Mouse (Mus musculus): ENCODE measurements around the gene D10Jhu81e. TPM values are rescaled to one million over a fixed set of nuclear protein-coding genes. Genes with fewer than 3 reads are reported as not detected.
A peak's percentile ranks its signal among the peaks of the same experiment; 100 is the strongest.

Gene D10Jhu81e
- total RNA-seq, 1 experiment from 2014 or later, result 97.8 TPM

DNA sequence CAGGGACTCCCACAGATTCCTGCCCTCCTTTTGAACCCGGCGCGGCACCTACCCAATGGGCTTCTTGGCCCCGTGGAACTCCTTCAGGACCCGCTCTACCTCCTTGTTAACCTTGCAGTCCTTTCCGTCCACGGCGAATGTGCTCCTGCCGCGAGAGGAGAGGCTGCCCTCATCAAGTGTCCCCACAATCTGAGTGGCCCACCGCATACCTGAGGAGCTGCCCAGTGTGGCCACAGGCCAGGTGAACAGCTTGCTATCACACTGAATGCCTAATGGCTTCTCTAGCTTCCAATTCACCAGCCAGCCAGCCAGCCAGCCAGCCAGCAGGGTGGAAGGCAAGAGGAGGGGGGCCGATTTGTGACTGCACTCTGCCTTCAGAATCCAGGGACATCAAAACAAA lies 4.8 kb downstream of the D10Jhu81e start:
- no peak for ATAC-seq (replicated peaks; ENCODE audit: low read depth, poor library complexity, severe bottlenecking)

DNA sequence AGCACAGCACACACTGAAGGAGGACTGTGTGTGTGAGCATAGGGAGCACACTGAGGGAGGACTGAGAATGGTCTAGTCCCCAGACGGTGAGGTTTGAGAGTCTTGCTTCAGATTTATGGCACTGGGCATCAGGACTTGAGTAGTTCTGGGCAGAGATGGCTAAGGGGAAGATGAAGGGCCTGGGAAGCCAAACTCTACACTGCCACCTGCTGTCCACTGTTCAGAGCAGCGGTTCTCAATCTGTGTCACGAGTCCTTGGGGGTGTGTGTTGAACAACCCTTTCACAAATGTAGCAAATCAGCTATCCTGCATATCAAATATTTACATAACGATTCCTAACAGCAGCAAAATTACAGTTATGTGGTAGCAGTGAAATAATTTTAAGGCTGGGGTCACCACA lies 5.7 kb downstream of the D10Jhu81e start:
- ATAC-seq (replicated peaks; ENCODE audit: low read depth, poor library complexity, severe bottlenecking), result peak; percentile 48

DNA sequence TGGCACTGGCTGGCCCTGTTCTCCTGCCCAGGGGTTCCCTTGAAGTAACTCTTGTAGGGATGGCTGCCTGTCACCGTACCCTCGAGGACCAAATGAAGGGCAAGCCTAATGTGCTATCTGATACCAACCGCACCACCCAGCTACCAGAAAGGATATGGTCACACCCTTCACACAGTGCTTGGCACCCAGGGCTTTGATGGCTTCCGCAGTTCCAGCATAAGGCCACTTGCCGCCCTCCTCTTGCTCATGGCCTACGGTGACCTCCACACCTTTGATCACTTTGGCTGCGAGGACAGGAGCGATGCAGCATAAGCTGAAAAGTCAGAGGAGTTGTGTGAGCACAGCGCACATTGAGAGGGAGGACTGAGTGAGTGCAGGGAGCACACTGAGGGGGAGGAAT lies 6.3 kb downstream of the D10Jhu81e start:
- ATAC-seq (replicated peaks; ENCODE audit: low read depth, poor library complexity, severe bottlenecking), result no peak

DNA sequence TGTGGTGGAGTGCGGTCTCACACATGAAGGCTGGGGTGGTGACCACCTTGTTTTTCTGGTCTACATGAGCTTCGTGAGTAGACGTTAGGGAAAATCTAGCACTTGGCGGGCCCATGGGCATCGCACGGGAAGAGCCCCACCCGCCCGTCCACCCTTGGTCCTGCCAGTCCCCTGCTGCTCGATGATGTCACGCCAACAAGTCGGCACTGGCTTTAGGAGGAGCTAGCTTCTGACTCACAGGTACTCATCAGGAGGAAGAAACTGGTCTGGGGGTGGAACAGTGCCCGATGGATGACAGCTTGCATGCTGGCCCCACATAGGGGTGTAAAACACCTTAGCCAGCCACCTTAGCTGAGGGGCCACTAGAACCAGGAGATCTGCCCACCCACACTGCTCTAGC lies 6.9 kb downstream of the D10Jhu81e start:
- no peak for ATAC-seq (replicated peaks; ENCODE audit: low read depth, poor library complexity, severe bottlenecking)

DNA sequence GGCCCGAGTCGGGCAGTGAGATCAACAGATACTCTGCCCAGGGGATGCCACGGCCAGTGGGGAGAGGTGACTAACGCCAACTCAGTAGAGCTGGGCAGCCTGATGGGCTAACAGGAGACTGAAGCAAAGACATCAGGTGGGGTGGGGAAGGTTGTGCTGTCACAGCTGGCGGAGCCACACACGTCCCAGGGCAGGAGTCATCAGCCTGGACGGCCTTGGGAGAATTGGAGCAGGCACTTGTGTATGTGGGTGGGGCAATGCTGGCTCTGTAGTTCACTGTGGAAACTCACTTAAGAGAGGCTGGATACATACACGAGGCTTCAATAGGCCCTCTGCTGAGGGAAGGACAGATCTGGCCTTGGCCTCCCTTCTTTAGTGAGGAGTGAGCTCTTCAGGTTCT lies 8.5 kb downstream of the D10Jhu81e start:
- ATAC-seq (replicated peaks; ENCODE audit: low read depth, poor library complexity, severe bottlenecking), result no peak

DNA sequence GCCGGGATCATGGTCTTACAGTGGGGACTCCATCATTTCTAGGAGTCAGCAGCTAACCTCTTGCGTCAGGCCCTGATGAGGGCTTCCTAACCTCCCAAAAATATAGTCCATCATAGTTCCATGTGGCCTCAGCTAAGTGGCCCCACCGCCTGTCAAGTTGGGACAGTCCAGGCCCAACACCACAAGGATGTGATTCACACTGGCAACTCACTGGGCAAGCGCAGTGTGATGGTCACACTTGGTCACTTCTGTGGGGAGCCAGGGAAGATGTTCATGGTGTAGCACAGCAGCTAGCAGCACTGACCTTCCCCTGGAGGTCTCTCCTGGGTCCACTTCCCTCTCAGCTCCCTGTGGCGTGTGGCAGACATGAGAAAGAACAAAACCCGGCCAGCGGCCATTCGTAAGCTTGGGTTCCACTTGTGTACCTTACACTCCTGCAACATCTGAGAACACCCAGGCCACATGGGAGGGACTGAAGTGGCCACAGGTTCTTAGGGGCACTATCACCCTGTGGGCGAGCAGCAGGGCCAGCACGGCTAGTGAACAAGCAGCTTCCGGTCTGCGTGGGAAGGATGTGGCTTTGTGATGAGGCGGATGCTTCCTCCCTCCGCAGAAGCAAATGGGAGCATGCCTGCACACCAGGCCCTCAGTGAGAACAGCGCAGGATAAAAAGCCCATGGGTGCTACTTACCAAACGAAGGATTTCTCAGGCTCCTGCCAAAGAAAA lies 9.1 kb downstream of the D10Jhu81e start:
- peak; percentile 55 for ATAC-seq (replicated peaks; ENCODE audit: low read depth, poor library complexity, severe bottlenecking)

DNA sequence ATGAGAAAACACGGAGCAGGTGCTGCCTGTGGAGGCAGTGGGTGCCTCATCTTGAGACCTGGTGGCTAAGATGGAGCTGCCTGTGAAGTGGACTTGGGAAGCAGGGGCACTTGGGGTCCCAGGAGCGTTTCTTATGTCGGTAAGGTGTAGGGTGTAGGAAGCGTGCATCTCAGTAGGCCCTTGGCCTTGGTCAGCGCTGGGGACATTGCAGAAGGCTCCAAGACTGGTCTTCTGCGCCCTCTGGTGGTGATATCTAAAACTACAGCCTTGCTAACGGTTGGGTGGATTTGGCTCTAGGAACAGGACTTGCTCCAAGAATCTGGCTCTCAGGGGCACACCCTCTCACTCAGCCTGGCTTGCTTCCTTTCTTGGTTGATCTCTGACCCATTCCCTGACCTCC lies 9.7 kb downstream of the D10Jhu81e start:
- ATAC-seq (replicated peaks; ENCODE audit: low read depth, poor library complexity, severe bottlenecking), result peak; percentile 67

DNA sequence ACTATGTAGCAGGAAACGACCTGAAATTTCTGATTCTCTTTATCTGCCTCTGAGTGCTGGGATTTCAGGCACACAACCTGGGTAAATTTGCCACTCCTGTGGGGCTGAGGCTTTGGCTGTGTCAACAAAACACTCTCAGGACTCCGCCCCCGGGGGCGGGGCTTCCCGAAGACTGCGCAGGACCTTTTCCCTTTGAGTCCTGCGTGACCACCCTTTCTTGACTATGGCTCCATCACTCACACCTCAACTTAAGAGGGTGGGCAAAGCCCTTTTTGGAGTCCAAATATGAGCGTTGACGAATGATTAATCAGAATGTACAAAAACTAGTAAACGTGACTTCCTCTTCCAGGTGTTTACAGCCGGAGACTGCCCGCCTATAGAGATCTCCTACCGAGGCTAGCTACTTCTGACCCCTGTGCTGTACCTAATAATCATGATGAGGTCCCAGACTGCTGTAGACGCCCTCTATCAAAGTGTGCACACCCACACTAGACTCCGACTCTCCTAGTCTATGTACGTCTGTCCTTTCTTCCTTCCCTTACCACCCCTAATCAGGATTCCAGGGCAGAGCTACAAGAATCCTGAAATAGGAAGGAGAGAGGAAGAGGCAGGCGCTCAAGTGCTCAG lies 10.2 kb downstream of the D10Jhu81e start:
- ATAC-seq (replicated peaks; ENCODE audit: low read depth, poor library complexity, severe bottlenecking), result 0 out of 2 replicates have a peak, but pooled peaks have one; percentile 21

DNA sequence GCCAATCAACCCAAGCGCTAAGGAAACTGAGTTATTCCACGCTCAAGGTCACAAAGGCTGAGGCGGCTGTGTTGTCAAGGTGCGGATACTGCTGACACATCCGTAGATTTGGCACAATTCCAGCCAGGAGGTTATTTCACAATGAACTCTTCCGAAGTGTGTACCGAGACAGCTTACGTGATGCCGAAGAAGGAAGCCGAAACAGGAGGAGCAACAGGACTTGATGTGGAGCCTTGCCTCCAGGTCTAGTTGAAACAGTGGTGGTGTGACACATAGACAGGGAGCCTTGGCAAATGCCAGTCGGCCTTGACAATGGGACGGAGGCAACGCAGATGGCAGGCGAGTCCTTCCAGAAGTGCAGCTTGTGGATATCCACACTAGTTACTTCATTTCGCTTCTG lies 11.5 kb downstream of the D10Jhu81e start:
- ATAC-seq (replicated peaks; ENCODE audit: low read depth, poor library complexity, severe bottlenecking), result no peak

DNA sequence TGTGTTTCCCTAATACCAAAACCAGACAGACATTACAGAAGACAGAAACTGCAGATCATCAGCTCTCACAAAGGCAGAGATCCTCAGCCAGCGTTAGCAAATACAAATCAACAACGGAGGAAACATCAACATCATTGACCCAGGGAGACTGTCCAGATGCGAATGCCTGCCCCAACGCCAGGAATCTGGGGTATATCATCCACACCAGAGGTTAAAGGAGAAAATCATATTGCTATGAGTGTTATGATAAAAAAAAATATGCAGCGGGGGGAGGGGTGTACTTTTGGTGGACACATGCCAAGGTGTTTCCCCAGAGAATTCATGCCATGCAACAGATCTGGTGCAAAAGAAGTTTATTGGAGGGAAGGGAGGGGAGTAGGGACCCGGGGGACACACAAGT lies 12.7 kb downstream of the D10Jhu81e start:
- no peak for ATAC-seq (replicated peaks; ENCODE audit: low read depth, poor library complexity, severe bottlenecking)

DNA sequence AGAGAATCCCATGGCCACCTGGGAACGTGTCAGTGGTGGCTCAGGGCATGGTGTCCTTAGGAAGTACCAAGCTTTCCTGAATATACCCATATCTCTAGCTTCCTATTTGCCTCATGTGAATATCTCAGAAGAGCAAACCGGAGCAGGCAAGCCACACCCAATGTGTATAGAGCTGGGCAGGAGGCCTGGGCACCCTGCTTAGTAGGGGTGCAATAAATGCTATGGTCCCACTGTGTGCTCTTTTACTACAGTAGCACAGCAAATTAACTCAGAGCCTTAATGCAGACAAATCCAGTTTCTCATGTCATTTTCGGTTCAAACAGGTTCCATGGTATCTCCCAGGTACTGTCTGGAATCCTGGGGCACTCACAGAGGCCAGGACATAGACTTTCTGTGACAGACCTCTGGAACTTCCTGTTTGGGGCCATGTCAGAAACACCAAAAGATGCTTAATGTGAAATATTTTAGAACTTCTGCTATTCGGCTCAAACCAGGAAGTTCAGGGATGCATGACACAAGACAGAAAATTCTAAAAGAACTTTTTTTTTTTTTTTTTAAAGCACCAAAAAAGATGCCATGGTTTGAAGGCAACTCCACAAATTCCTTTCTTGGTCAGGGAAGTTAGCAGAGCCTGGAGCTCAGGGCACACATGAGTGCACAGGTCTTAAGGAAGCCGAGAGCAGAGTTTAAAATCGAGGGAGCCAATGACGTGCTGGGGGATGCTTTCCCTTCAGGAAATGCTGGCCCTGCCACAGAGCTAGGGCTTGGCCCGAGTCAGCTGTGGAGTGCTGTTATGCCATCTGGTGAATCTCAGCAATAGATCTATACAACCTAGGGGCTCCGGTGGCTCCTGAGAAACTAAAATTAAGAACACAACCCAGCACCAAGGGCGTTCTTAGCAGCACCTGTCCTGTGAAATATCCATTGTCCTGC lies 20.5 kb downstream of the D10Jhu81e start:
- peak; percentile 85 for ATAC-seq (replicated peaks; ENCODE audit: low read depth, poor library complexity, severe bottlenecking)

DNA sequence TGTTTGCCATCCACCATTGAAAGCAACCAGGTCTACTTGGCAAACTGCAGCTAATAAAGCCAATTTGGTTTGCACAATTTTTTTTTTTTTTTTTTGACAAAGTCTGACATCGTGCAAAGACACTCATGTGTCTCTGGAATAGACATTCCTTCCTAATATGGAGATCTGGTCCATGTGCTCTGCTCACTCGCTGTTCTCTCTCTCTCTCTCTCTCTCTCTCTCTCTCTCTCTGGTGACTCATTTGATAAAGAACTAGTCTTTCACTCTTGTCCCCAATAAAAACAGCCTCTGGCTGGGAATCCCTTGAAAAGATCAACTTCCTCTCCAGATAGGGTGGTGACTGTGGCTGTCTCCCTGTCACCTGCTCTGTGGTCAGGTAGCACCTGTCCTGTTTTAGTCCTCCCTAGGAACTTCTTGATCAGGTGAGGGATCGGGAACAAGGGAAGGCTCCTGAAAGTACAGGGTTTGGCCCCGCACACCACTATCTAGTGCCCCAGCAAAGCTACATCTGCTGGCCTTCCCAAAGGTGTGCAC lies 21.6 kb downstream of the D10Jhu81e start:
- no peak for ATAC-seq (replicated peaks; ENCODE audit: low read depth, poor library complexity, severe bottlenecking)

DNA sequence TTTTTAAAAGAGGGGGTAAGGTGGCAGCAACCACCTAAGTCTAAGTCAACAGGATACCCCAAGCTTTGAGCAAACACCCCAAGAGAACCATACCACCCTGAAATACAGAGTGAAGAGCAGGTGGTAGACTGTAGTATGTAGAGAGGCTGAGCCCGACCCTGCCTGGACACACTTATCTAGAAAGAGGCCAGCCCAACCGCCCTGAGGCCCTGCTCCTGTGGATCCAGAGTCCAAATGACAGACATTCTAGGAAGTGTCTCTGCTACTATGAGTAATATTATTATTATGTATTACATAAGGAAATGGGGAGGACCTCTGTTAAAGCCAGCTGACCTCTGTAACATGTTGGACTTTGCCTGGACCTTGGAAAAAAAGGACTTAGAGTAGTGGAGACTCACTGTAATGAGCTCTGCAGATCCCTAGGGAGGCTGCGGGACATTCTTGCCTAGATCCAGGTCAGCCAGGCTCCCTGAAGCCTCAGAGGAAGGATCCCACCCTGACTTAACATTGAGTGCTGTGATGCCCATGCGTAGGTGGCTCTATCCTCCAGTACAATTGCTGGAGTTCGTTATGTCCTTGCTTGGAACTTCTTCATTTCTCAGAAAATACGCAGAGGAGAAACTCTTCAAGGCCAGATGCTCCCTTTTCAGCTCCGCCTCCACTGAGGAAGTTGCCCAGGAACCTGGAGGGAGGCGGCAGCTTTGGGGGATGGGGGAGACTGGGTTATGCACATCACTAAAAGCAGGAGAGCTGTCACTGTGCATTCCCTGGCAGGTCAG lies 25.7 kb downstream of the D10Jhu81e start:
- peak; percentile 51 for ATAC-seq (replicated peaks; ENCODE audit: low read depth, poor library complexity, severe bottlenecking)

DNA sequence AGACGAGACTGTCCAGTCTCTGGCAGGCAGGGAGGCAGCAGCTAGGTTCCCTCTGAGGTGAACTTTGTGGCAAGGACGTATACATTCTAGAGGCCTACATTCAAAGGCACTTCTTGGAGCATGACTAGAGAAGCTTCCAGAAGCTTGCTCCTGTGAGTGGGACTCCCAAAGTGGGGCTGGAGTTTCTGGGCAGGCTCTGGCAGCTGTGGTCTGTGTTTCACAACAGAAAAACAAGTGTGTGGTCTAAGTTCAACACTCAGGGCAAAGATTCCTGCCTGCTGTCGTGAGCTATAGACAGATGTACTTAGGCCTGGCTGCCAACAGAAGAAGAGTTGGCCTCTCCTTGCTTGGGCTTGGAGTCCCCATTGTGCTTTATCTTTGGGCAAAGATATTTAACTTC lies 28.7 kb downstream of the D10Jhu81e start:
- no peak for ATAC-seq (replicated peaks; ENCODE audit: low read depth, poor library complexity, severe bottlenecking)

DNA sequence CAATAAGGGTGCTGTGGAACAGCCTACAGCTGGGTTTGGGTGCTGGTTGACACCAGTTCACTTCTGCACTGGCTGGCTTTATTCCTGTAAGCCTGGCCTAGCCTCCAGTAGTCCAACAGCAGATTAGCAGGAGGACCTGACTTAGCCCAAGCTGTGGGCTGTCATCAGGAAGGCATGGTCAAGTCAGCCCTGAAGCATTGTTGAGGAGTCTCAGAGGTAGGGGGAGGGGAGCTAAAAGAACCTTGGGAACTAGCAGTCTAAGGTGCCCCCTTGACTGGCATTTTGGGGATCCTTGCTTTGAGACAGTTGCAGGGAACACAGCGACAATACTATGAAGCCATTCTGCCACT lies 29.4 kb downstream of the D10Jhu81e start:
- ATAC-seq (replicated peaks; ENCODE audit: low read depth, poor library complexity, severe bottlenecking), result no peak

DNA sequence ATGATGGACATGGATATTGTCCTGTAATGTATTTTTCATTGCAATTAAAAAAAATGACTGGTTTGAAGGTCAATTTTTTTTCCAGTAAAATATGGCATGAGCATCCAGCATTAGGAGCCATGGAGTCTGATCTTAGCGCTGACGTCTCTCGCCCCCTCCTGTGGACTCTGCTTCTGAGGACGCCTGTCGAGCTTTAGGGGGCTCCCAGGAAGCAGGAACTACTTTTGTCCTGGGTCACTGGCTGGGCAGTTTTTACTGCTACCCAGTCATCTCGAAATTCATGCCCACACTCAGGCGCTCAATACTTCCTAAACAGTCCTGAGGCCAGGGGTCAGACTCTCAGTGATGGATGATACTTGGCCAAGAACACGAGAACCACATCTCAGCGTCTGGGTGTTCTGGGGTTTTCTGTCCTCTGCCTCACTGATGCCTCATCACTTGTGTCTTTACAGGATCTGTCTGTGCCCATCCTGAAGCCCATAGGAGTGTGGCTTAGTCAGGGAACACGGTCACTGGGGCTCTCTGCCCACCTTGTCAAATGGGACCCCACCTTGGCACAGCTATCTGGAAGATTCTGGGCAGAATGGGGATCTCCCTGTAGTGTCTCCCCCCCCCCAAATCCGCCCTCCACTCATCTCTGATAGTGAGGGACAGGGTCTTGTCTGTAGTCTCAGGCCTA lies 29.9 kb downstream of the D10Jhu81e start:
- ATAC-seq (replicated peaks; ENCODE audit: low read depth, poor library complexity, severe bottlenecking), result no peak

DNA sequence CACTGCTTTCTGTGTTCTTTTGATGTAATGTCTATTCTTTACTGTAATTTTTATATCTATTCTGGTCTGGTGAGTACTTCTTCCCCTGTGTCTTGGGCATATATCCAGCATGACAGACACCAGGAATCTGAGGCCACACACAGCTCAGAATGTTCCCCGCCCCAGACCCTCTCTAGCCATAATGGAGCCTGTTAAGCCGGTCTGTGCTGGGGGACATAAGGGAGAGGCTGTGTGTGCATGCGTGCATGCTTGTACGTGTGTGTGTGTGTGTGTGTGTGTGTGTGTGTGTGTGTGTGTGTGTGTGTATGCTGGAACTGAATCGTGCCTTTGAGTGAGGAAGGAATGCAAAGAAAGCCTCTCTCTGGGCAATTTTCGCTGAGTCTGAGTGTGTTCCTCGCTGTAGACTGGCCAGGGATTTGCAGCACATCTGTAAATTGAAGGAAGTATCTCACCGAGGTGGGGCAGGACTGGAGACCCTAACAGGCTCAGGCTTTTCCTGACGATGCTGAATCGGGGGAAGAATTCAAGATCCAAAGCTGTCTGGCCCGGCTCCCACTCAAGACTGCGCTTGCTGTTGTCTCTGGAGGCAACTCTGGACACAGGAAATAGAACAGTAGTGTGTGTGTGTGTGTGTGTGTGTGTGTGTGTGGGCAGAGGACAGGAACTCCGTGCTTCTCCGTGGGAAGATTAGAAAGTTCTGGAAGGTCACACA lies 30.6 kb downstream of the D10Jhu81e start:
- no peak for ATAC-seq (replicated peaks; ENCODE audit: low read depth, poor library complexity, severe bottlenecking)

DNA sequence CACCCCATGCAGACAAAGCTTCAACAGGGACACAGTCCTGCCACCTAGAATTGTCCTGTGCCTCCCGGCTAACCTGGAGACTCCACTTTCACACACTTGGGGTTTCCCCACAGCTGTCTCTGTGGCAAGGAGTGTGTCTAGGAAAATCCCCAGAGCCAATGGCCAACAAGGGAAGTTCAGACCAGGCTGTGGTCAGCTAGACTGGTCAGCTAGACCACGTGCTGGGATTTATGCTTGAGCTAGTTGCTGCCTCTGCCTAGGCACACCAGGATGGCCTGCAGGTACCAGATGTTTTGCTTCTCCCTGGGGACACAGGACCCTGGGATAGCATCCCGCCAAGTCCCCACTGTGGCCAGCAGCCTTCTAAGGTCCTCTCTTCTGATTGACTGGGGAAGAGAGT lies 32.4 kb downstream of the D10Jhu81e start:
- ATAC-seq (replicated peaks; ENCODE audit: low read depth, poor library complexity, severe bottlenecking), result no peak

DNA sequence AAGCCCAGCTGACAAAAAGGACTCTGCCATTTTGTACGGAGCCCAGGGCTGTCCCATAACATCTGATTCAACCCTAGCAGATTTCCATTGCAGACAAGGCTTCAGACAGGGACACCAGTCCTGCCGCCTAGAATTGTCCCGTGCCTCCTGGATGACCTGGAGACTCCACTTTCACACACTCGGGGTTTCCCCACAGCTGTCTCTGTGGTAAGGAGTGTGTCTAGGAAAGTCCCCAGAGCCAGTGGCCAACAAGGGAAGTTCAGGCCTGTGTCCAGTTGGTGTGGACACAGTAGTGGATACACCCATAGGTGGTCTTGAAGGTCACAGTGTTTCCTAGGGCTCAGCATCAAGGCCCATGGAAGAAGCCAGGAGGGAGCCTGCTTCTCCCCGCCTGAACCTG lies 33.6 kb downstream of the D10Jhu81e start:
- ATAC-seq (replicated peaks; ENCODE audit: low read depth, poor library complexity, severe bottlenecking), result no peak
